ENCODE assay signal across 8 mouse cellular contexts in genomic region chr2:70259357-70260000, GRCm38 (mm10).
DNase-seq lines count a peak whose midpoint lies in the region; ATAC-seq and TF ChIP-seq lines count a peak whose summit lies in the region.
"Had no signal": no experiment of that assay in that cellular context is flagged by ENCODE, and none has a peak within 500 bp of the region (broad histone marks: within the 10 kb centered on the region; RNA-seq: fewer than 3 reads in every experiment).

No protein-coding gene starts in this region.

- H3K4me3 ChIP-seq in lung, adult 2 months (replicated peaks; ENCODE audit: extremely low read depth, low read depth, low read length): no peak overlapping the region
- H3K4me3 ChIP-seq: myocyte had no signal

- ATAC-seq in megakaryocyte, adult 5-6 weeks (ENCODE audit: poor library complexity, severe bottlenecking): no peak

- H3K4me1 ChIP-seq in lung, adult 2 months (ENCODE audit: control insufficient read depth, insufficient read depth, low read length): no peaks in the 10 kb centered on the region

- WGBS in lung, adult 2 months: 14% methylated on average over 8 of the region's 8 CpGs

- peak; percentile 48; the same call in 1 of the 2 replicates for TF ChIP-seq CTCF in lung, adult 2 months (IDR thresholded peaks at IDR 0.05; ENCODE audit: insufficient read depth, low read length)

- no peak for TF ChIP-seq POLR2A in lung, adult 2 months (IDR thresholded peaks at IDR 0.05; ENCODE audit: borderline replicate concordance, extremely low read depth, low read depth, low read length)

- peak; percentile 42 for DNase-seq in kidney, postnatal 14 days
- DNase-seq in kidney, adult 18-20 months: no peak
- peak; percentile 21 for DNase-seq in R1 (ENCODE audit: low read depth, low spot score)
- DNase-seq in embryo, embryonic 9.5 days (ENCODE audit: extremely low spot score): peak; percentile 41
- no peak for DNase-seq in lung, adult 2 months
- no peak for DNase-seq in Muller cell, postnatal 12 days (ENCODE audit: inconsistent ontology term)

Comparison
In these comparisons a context has a peak if more than half of its experiments do, and no peak if none do; other contexts are left out.
1. DNase-seq: peak in kidney, postnatal 14 days (single experiment), R1 (single experiment) and embryo, embryonic 9.5 days (single experiment); none in kidney, adult 18-20 months (single experiment), lung, adult 2 months (single experiment) and Muller cell, postnatal 12 days (single experiment).